Mouse (Mus musculus) 3134 (cell line): ENCODE measurements around the gene Sspo.

Experiments used
- DNase-seq: peaks from one replicate; pipeline ENCODE4 v3.0.0-alpha.2; 2011; ENCODE audit warnings: low spot score; ENCODE audit not compliant: insufficient read length; ENCODE audit errors: extremely low read depth

Gene Sspo

GRCm38 (mm10) chr6:48538841-48539737 lies 91.1 kb downstream of the Sspo start:
- DNase-seq, result no peak

DNA sequence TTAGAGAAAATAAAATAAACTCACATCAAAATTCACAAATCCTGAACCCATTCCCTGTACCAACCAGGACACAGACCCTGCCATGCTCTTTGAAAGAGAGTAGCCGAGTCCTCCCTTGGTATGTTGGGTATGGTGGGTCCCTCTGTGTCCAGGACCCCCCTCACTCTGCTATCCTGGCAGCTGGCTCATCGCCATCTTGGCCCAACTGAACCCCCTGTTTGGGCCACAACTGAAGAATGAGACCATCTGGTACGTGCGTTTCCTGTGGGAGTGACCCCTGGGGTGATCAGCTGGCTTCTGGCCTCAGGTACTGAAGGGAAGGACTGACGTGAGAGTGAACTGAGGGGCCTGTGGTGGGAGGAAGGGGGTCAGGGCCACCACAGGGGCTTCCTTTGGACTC lies 91.8 kb downstream of the Sspo start:
- no peak for DNase-seq

DNA sequence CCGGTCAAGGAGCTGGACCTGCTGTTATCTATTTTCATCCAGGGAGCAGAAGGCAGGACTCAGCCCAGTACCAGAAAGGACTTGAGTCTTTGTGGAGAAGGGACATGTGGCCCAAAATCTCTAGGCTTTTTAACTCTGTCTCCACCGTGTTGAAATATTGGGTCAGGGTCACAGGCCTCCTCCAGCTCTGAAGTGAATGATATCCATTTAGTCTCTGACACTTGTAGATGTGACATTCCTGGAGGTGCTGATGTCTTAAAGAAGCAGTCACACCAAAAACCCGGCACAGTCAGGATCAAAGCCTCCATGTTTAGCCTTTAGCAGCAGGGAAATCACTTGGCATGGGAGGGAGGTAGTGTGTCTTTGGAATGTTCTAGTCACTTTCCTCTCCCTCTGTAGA lies 92.7 kb downstream of the Sspo start:
- DNase-seq, result no peak

DNA sequence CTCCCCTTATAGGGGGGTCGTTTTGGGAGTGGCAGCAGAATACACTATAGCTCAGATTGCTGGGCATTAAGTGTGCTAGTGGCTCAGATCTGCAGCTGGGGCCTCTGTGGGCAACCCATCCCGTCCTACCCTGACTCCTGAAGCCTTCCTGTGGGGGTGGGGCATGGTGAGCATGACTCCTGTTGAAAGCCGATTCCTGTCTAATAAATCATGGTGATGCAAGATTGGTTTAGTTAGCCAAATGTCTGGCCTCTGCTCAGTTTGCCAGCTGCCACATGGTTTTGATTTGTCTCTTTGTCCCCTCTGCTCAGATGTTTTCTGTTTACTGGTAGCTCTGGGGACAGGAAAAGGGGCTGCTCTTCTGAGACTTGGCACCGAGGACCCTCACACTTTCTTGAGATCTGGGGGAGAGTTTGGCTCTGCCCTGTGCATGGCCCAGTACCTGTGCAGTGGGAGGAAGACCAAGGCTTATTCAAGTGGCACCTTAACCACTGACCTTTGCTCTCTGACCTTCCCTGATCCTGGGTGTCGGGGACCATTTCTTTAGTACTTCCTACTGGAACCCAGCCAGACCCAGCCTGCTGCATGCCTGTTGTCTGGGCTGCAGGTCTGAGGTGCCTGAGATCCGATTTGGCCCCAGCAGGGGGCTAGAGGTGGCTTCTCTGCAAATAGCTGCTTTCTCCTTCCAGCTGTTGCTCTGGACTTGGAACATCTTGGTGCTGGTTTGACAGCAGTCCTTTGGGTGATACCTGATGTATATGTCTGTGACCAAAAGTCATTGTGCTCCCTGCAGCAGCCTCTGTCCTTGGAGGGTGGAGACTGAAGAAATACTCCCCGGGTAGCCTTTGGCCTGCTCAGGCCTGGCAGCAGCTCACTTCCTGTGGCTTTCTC lies 93.8 kb downstream of the Sspo start:
- DNase-seq, result peak; percentile 53

DNA sequence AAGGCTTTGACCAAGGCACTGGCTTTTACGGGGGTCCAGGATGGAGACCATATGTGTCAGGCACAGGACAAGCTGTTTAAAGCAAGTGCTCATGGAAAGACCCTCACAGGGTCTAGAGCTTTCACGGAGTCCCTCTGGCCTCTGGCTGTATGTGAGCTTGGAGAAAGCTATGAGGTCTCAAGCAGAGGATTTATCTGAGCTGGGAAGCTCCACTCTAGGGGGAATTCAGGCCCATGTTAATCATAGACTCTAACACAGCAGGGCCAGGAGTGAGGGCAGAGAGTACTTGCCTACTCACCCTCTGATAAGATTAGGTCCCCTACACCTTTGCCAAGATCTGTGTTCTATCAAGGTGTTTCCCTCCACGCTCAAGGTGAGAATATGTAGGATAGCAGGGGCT lies 94.6 kb downstream of the Sspo start:
- DNase-seq, result no peak

GRCm38 (mm10) chr6:48545251-48545650 lies 97.2 kb downstream of the Sspo start:
- DNase-seq, result no peak

DNA sequence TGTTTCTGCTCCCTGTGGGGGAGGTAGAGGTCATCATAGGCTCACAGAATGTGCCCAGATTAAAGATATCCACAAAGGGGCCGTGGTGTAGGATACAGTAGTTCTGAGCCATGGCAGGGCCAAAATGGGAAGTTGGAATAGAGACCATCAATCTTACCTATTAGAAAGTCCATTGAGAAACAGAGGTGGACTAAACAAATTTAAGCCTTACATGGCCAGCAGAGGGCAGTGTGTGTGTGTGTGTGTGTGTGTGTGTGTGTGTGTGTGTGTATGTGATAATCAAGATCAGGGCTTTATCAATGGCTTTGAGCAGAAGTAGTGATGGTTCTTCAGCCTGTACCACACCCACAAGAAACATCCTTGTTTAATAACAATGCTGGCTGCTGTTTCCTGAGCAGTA lies 98.2 kb downstream of the Sspo start:
- DNase-seq, result peak; percentile 42

GRCm38 (mm10) chr6:48546858-48547257 lies 98.8 kb downstream of the Sspo start:
- no peak for DNase-seq

DNA sequence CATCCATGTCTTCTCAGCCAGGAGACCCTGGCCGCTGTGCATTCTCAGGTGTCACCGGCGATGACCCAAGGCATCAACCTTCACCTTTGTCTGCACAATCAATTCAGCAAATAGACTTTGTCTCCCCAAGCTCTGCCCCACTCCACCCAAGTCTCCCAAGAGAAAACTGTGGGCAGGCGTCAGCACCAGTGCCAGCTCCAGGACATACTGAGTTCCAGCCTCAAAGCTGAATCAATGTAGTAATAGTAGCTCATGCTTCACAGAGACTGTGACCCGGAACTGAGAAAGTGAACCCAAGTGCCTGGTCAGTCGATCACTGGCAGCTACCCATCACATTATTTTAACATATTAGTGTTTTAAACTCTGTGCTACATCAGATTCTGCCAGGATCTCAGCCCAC lies 100.3 kb downstream of the Sspo start:
- no peak for DNase-seq
